Mouse (Mus musculus) limb, embryonic 14.5 days (tissue): Measurements from ENCODE around the gene Pmepa1. TPM values are rescaled to one million over a fixed set of nuclear protein-coding genes. Genes with fewer than 3 reads are reported as not detected.

Experiments used
- ATAC-seq: fragments of 200-750 bp; cut with Nextera tagmentation; 2 replicates; pipeline ENCODE4 v1.8.0; 2017; ENCODE audit warnings: low read depth, moderate number of reproducible peaks, moderate TSS enrichment; ENCODE audit not compliant: low FRiP score
- DNase-seq: peaks from one replicate; pipeline ENCODE4 v3.0.0-alpha.2; 2015; ENCODE audit warnings: low spot score
- H3K27ac ChIP-seq: fragments of 300-500 bp; sonication (generic); replicated peaks from 2 replicates; pipeline ENCODE4 v1.5.1; 2014; ENCODE audit warnings: low read depth, mild to moderate bottlenecking, low read length, moderate library complexity, mixed read lengths
- H3K27me3 ChIP-seq: fragments of 300-500 bp; sonication (generic); 2 replicates; pipeline ENCODE4 v1.6.1; 2014; ENCODE audit warnings: low read length, mixed read lengths; ENCODE audit not compliant: control insufficient read depth, insufficient read depth
- H3K36me3 ChIP-seq: fragments of 300-500 bp; sonication (generic); 2 replicates; pipeline ENCODE4 v1.6.1; 2014; ENCODE audit warnings: mild to moderate bottlenecking, low read length, moderate library complexity, mixed read lengths; ENCODE audit not compliant: control insufficient read depth, insufficient read depth
- H3K4me1 ChIP-seq: fragments of 300-500 bp; sonication (generic); 2 replicates; pipeline ENCODE4 v1.6.1; 2014; ENCODE audit warnings: antibody characterized with exemption, low read length, mixed read lengths; ENCODE audit not compliant: control insufficient read depth, insufficient read depth
- H3K4me2 ChIP-seq: fragments of 300-500 bp; sonication (generic); replicated peaks from 2 replicates; pipeline ENCODE4 v1.6.1; 2014; ENCODE audit warnings: low read depth, mild to moderate bottlenecking, low read length, moderate library complexity; ENCODE audit not compliant: severe bottlenecking
- H3K4me3 ChIP-seq: fragments of 300-500 bp; sonication (generic); replicated peaks from 2 replicates; pipeline ENCODE4 v1.5.1; 2014; ENCODE audit warnings: low read length
- H3K9ac ChIP-seq: fragments of 300-500 bp; sonication (generic); 2 replicates; pipeline ENCODE4 v1.6.1; 2014; ENCODE audit warnings: mild to moderate bottlenecking, low read depth, low read length, moderate library complexity; ENCODE audit not compliant: severe bottlenecking
- H3K9me3 ChIP-seq: fragments of 300-500 bp; sonication (generic); 2 replicates; pipeline ENCODE4 v1.6.1; 2016; ENCODE audit warnings: low read length; ENCODE audit not compliant: control insufficient read depth
- POLR2A ChIP-seq: fragments of 200-500 bp; IDR thresholded peaks from 2 replicates; pipeline ENCODE4 v1.8.0; 2012; ENCODE audit warnings: inconsistent platforms, mild to moderate bottlenecking, moderate library complexity, borderline replicate concordance; ENCODE audit not compliant: insufficient read depth, insufficient read length; ENCODE audit errors: extremely low read depth
- WGBS: fragments of 180-500 bp; shearing (Covaris S2); extraction: QIAGEN DNeasy Blood & Tissue Kit; methylation state at CpG from one replicate; pipeline ENCODE4 v1.1.7; 2014; 5-methylcytosine and 5-hydroxymethylcytosine counted together
- polyA plus RNA-seq, 2 experiments: library from polyadenylated mRNA; depleted of rRNA in 1 of 2; stranded (reverse) in 1 of 2; unstranded in 1 of 2; fragments of >200 nt; fragmentation: Nextera tagmentation in 1 of 2; extraction: Ambion mirVana in 1 of 2; gene quantifications; 2 replicates each; pipeline versions ENCODE4 v1.2.1 to v1.2.3; 2012 to 2014

Pmepa1 gene
- polyA plus RNA-seq, 2 experiments: 10.2 to 41.0 TPM

GRCm38 (mm10) chr2:173296408-173296807 lies 20.1 kb upstream of the Pmepa1 start:
- H3K4me1 ChIP-seq: no peaks in the 10 kb centered on the region; the same call in 1 of the 2 replicates
- no peaks in the 10 kb centered on the region for H3K36me3 ChIP-seq
- no peak overlapping the region for H3K4me2 ChIP-seq
- TF ChIP-seq POLR2A: no peak
- no peak overlapping the region for H3K4me3 ChIP-seq
- H3K27me3 ChIP-seq: no peaks in the 10 kb centered on the region
- H3K9me3 ChIP-seq: no peaks in the 10 kb centered on the region; the same call in 1 of the 2 replicates
- no peak overlapping the region for H3K9ac ChIP-seq
- DNase-seq (no peak), ATAC-seq (no peak)
- 75% methylated on average over 9 of the region's 9 CpGs for WGBS
- H3K27ac ChIP-seq: no peak overlapping the region

GRCm38 (mm10) chr2:173293042-173293441 lies 16.7 kb upstream of the Pmepa1 start:
- TF ChIP-seq POLR2A: no peak
- Histone ChIP-seq H3K4me3 (no peak overlapping the region), H3K36me3 (no peaks in the 10 kb centered on the region), H3K9me3 (no peaks in the 10 kb centered on the region), H3K4me1 (no peaks in the 10 kb centered on the region), H3K9ac (no peak overlapping the region), H3K27ac (no peak overlapping the region), H3K27me3 (no peaks in the 10 kb centered on the region), H3K4me2 (no peak overlapping the region)
- DNase-seq (no peak), ATAC-seq (no peak)
- 65% methylated on average over 6 of the region's 6 CpGs for WGBS

GRCm38 (mm10) chr2:173292551-173292950 lies 16.2 kb upstream of the Pmepa1 start:
- WGBS: 93% methylated on average over 2 of the region's 2 CpGs
- no peak for TF ChIP-seq POLR2A
- Histone ChIP-seq H3K4me3 (no peak overlapping the region), H3K36me3 (no peaks in the 10 kb centered on the region), H3K9ac (no peak overlapping the region), H3K9me3 (no peaks in the 10 kb centered on the region), H3K4me2 (no peak overlapping the region), H3K4me1 (no peaks in the 10 kb centered on the region), H3K27me3 (no peaks in the 10 kb centered on the region), H3K27ac (no peak overlapping the region)
- ATAC-seq: no peak
- DNase-seq: no peak

GRCm38 (mm10) chr2:173290981-173291380 lies 14.6 kb upstream of the Pmepa1 start:
- TF ChIP-seq POLR2A: no peak
- Histone ChIP-seq H3K9ac (no peak overlapping the region), H3K4me2 (no peak overlapping the region), H3K27ac (no peak overlapping the region), H3K4me3 (no peak overlapping the region), H3K9me3 (no peaks in the 10 kb centered on the region), H3K36me3 (no peaks in the 10 kb centered on the region), H3K4me1 (no peaks in the 10 kb centered on the region), H3K27me3 (no peaks in the 10 kb centered on the region)
- DNase-seq (no peak), ATAC-seq (no peak)
- 92% methylated on average over 11 of the region's 11 CpGs for WGBS

GRCm38 (mm10) chr2:173289928-173290327 lies 13.6 kb upstream of the Pmepa1 start:
- WGBS: 50% methylated on average over 3 of the region's 3 CpGs
- Histone ChIP-seq H3K4me3 (no peak overlapping the region), H3K9me3 (no peaks in the 10 kb centered on the region), H3K36me3 (no peaks in the 10 kb centered on the region), H3K4me2 (no peak overlapping the region), H3K27me3 (no peaks in the 10 kb centered on the region), H3K4me1 (no peaks in the 10 kb centered on the region), H3K9ac (no peak overlapping the region), H3K27ac (no peak overlapping the region)
- DNase-seq (no peak), ATAC-seq (no peak)
- TF ChIP-seq POLR2A: no peak
